Mouse (Mus musculus): ENCODE results near the gene Olfr193. TPM values are rescaled to one million over a fixed set of nuclear protein-coding genes. Genes with fewer than 3 reads are reported as not detected.
"Not testable (repeated sequence)": the region's sequence is repeated elsewhere in the genome, so short reads cannot be mapped to it uniquely, and the experiment has no call there.

The Olfr193 gene
- polyA plus RNA-seq (2015; fragmentation: Nextera tagmentation; extraction: Ambion mirVana) = not detected in 2 replicates

- H3K9me3 ChIP-seq = no peaks in the 10 kb centered on the region
- H3K4me2 ChIP-seq (replicated peaks) = no peak within 1 kb of the TSS
- WGBS = 69% methylated on average over 1 of the region's 1 CpGs
- H3K27ac ChIP-seq = no peak within 1 kb of the TSS
- no peaks in the 10 kb centered on the region for H3K4me1 ChIP-seq (replicated peaks)
- H3K36me3 ChIP-seq = no peaks in the 10 kb centered on the region
- H3K4me3 ChIP-seq (replicated peaks) = no peak within 1 kb of the TSS
- no peak within 1 kb of the TSS for H3K9ac ChIP-seq (replicated peaks)
- no peak for ATAC-seq
- no peaks in the 10 kb centered on the region for H3K27me3 ChIP-seq
These were observed at the start of gene Olfr193 for GRCm38 (mm10) chr16:59111781-59112180. Gene Olfr193, minus strand, starts transcription at chr16:59111881.

GRCm38 (mm10) chr16:59151996-59152395, 40.3 kb upstream of the Olfr193 start:
- H3K36me3 ChIP-seq = no peaks in the 10 kb centered on the region
- no peaks in the 10 kb centered on the region for H3K27me3 ChIP-seq
- 94% methylated on average over 2 of the region's 2 CpGs for WGBS
- H3K4me3 ChIP-seq (replicated peaks) = no peak overlapping the region
- H3K4me2 ChIP-seq (replicated peaks) = no peak overlapping the region
- no peaks in the 10 kb centered on the region for H3K9me3 ChIP-seq
- H3K4me1 ChIP-seq (replicated peaks) = no peaks in the 10 kb centered on the region
- ATAC-seq = no peak
- no peak overlapping the region for H3K9ac ChIP-seq (replicated peaks)
- no peak overlapping the region for H3K27ac ChIP-seq

GRCm38 (mm10) chr16:59146746-59147145, 35.1 kb upstream of the Olfr193 start, which contains the start of gene Olfr195:
Gene Olfr195, plus strand, starts transcription at chr16:59147046.
- WGBS = 90% methylated on average over 1 of the region's 1 CpGs
- no peak for ATAC-seq

GRCm38 (mm10) chr16:59141105-59141504, 29.4 kb upstream of the Olfr193 start:
- Histone ChIP-seq H3K4me1 (replicated peaks) (no peaks in the 10 kb centered on the region), H3K9ac (replicated peaks) (no peak overlapping the region), H3K36me3 (no peaks in the 10 kb centered on the region), H3K4me3 (replicated peaks) (no peak overlapping the region), H3K27ac (no peak overlapping the region), H3K4me2 (replicated peaks) (no peak overlapping the region), H3K9me3 (no peaks in the 10 kb centered on the region), H3K27me3 (no peaks in the 10 kb centered on the region)
- ATAC-seq = no peak

More at GRCm38 (mm10) chr16:59146746-59147145, 35.1 kb upstream of the Olfr193 start, which contains the start of gene Olfr195:
- Histone ChIP-seq H3K9ac (replicated peaks) (no peak within 1 kb of the TSS), H3K9me3 (no peaks in the 10 kb centered on the region), H3K4me1 (replicated peaks) (no peaks in the 10 kb centered on the region), H3K27me3 (no peaks in the 10 kb centered on the region), H3K4me2 (replicated peaks) (no peak within 1 kb of the TSS), H3K27ac (no peak within 1 kb of the TSS), H3K36me3 (no peaks in the 10 kb centered on the region), H3K4me3 (replicated peaks) (no peak within 1 kb of the TSS)

- Histone ChIP-seq H3K27ac (no peak overlapping the region), H3K9me3 (no peaks in the 10 kb centered on the region), H3K9ac (replicated peaks) (no peak overlapping the region), H3K4me3 (replicated peaks) (no peak overlapping the region), H3K27me3 (no peaks in the 10 kb centered on the region), H3K4me2 (replicated peaks) (no peak overlapping the region), H3K4me1 (replicated peaks) (no peaks in the 10 kb centered on the region), H3K36me3 (no peaks in the 10 kb centered on the region)
- no peak for ATAC-seq
- WGBS = 97% methylated on average over 1 of the region's 1 CpGs
These were observed 19.1 kb upstream of the Olfr193 start for GRCm38 (mm10) chr16:59130740-59131139.

- ATAC-seq = no peak
- Histone ChIP-seq H3K27me3 (no peaks in the 10 kb centered on the region), H3K9ac (replicated peaks) (no peak within 1 kb of the TSS)
These were observed 9.3 kb upstream of the Olfr193 start, which contains the start of gene Olfr194 for GRCm38 (mm10) chr16:59120969-59121368. Gene Olfr194, minus strand, starts transcription at chr16:59121069.

GRCm38 (mm10) chr16:59108522-59108921, 3.2 kb downstream of the Olfr193 start:
- not testable (repeated sequence) for H3K4me3 ChIP-seq (replicated peaks); H3K4me1 ChIP-seq (replicated peaks); H3K4me2 ChIP-seq (replicated peaks); H3K27ac ChIP-seq; H3K9me3 ChIP-seq; H3K36me3 ChIP-seq; ATAC-seq; H3K27me3 ChIP-seq; H3K9ac ChIP-seq (replicated peaks)
- WGBS = 72% methylated on average over 5 of the region's 5 CpGs

More at GRCm38 (mm10) chr16:59120969-59121368, 9.3 kb upstream of the Olfr193 start, which contains the start of gene Olfr194:
- no peaks in the 10 kb centered on the region for H3K36me3 ChIP-seq
- no peak within 1 kb of the TSS for H3K4me2 ChIP-seq (replicated peaks)
- no peaks in the 10 kb centered on the region for H3K9me3 ChIP-seq
- H3K27ac ChIP-seq = no peak within 1 kb of the TSS
- H3K4me3 ChIP-seq (replicated peaks) = no peak within 1 kb of the TSS
- no peaks in the 10 kb centered on the region for H3K4me1 ChIP-seq (replicated peaks)

GRCm38 (mm10) chr16:59105312-59105711, 6.4 kb downstream of the Olfr193 start:
- ATAC-seq = no peak

GRCm38 (mm10) chr16:59089722-59090121, 22.0 kb downstream of the Olfr193 start, which contains the start of gene Olfr191:
Gene Olfr191, minus strand, starts transcription at chr16:59089822.
- H3K27me3 ChIP-seq; H3K27ac ChIP-seq; ATAC-seq; H3K4me3 ChIP-seq (replicated peaks); H3K36me3 ChIP-seq; H3K9ac ChIP-seq (replicated peaks); H3K4me1 ChIP-seq (replicated peaks); H3K9me3 ChIP-seq; H3K4me2 ChIP-seq (replicated peaks): not testable (repeated sequence)
- WGBS = 34% methylated on average over 1 of the region's 1 CpGs

More at GRCm38 (mm10) chr16:59105312-59105711, 6.4 kb downstream of the Olfr193 start:
- Histone ChIP-seq H3K27me3 (no peaks in the 10 kb centered on the region), H3K4me1 (replicated peaks) (no peaks in the 10 kb centered on the region), H3K9me3 (no peaks in the 10 kb centered on the region), H3K4me2 (replicated peaks) (no peak overlapping the region), H3K4me3 (replicated peaks) (no peak overlapping the region), H3K9ac (replicated peaks) (no peak overlapping the region), H3K27ac (no peak overlapping the region), H3K36me3 (no peaks in the 10 kb centered on the region)
- WGBS = 88% methylated on average over 2 of the region's 2 CpGs

- H3K4me1 ChIP-seq (replicated peaks); H3K9me3 ChIP-seq; H3K27ac ChIP-seq; H3K4me2 ChIP-seq (replicated peaks); H3K4me3 ChIP-seq (replicated peaks); H3K27me3 ChIP-seq; ATAC-seq; H3K9ac ChIP-seq (replicated peaks); H3K36me3 ChIP-seq: not testable (repeated sequence)
- WGBS = 79% methylated on average over 2 of the region's 2 CpGs
These were observed 30.6 kb downstream of the Olfr193 start for GRCm38 (mm10) chr16:59081113-59081512.

GRCm38 (mm10) chr16:59077905-59078304, 33.8 kb downstream of the Olfr193 start, which contains the start of gene Olfr190:
Gene Olfr190, minus strand, starts transcription at chr16:59078005.
- Histone ChIP-seq H3K4me3 (replicated peaks) (no peak within 1 kb of the TSS), H3K27me3 (no peaks in the 10 kb centered on the region), H3K4me1 (replicated peaks) (no peaks in the 10 kb centered on the region), H3K4me2 (replicated peaks) (no peak within 1 kb of the TSS), H3K27ac (no peak within 1 kb of the TSS), H3K9ac (replicated peaks) (no peak within 1 kb of the TSS), H3K36me3 (no peaks in the 10 kb centered on the region), H3K9me3 (no peaks in the 10 kb centered on the region)
- no peak for ATAC-seq
- WGBS = 91% methylated on average over 5 of the region's 5 CpGs

GRCm38 (mm10) chr16:59073520-59073919, 38.2 kb downstream of the Olfr193 start:
- H3K4me1 ChIP-seq (replicated peaks) = no peaks in the 10 kb centered on the region
- no peaks in the 10 kb centered on the region for H3K9me3 ChIP-seq
- no peak for ATAC-seq
- H3K36me3 ChIP-seq = no peaks in the 10 kb centered on the region
- no peak overlapping the region for H3K27ac ChIP-seq
- no peak overlapping the region for H3K4me2 ChIP-seq (replicated peaks)
- H3K4me3 ChIP-seq (replicated peaks) = no peak overlapping the region
- H3K9ac ChIP-seq (replicated peaks) = no peak overlapping the region
- 97% methylated on average over 1 of the region's 1 CpGs for WGBS
- H3K27me3 ChIP-seq = no peaks in the 10 kb centered on the region

GRCm38 (mm10) chr16:59071755-59072154, 39.9 kb downstream of the Olfr193 start:
- Histone ChIP-seq H3K27ac (no peak overlapping the region), H3K4me2 (replicated peaks) (no peak overlapping the region), H3K4me1 (replicated peaks) (no peaks in the 10 kb centered on the region), H3K9ac (replicated peaks) (no peak overlapping the region), H3K27me3 (no peaks in the 10 kb centered on the region), H3K9me3 (no peaks in the 10 kb centered on the region), H3K4me3 (replicated peaks) (no peak overlapping the region), H3K36me3 (no peaks in the 10 kb centered on the region)
- ATAC-seq = no peak

All from midbrain, embryonic 13.5 days (tissue).